Mouse (Mus musculus): ENCODE data around the gene 1190002N15Rik. TPM values are rescaled to one million over a fixed set of nuclear protein-coding genes. Genes with fewer than 3 reads are reported as not detected.

1190002N15Rik gene
- total and polyA plus RNA-seq, 3 experiments = not detected

DNA sequence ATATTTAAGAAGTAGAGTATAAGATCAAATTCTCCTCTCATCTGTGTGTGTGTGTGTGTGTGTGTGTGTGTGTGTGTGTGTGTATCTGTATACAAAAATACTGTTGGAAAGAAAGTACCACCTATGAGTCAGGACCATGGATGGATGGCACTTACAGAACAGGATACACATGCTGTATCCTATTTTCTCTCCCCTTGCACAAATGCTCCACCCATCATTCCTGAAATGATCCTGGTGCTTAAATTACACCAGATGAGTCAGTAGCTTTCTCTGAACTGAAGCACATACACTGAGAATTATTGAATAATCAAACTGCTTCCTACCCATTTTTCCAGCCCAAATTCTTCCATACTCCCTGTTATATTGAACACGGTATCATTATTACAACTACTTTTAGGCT lies 61.9 kb downstream of the 1190002N15Rik start:
- Histone ChIP-seq H3K9me3 (replicated peaks; ENCODE audit: low read length) (peaks cover 68% of the 10 kb centered on the region), H3K27ac (ENCODE audit: insufficient read depth, low read depth) (no peak overlapping the region), H3K4me1 (ENCODE audit: control insufficient read depth in 1 of 2, insufficient read depth in 2 of 2) (no peaks in the 10 kb centered on the region), H3K4me3 (replicated peaks in 1 of 3; ENCODE audit: low read depth in 2 of 3, low read length in 2 of 3, poor library complexity in 1 of 3) (no peak overlapping the region), H3K79me2 (replicated peaks; ENCODE audit: control insufficient read depth, extremely low read depth, insufficient read depth, poor library complexity, severe bottlenecking) (no peaks in the 10 kb centered on the region), H3K27me3 (replicated peaks) (no peaks in the 10 kb centered on the region), H3K4me2 (ENCODE audit: insufficient read depth, low read depth, poor library complexity, severe bottlenecking) (no peak overlapping the region), H3K9ac (ENCODE audit: insufficient read depth, low read depth) (no peak overlapping the region), H3K36me3 (replicated peaks in 1 of 2; ENCODE audit: control insufficient read depth in 1 of 2, insufficient read depth in 1 of 2, low read length in 1 of 2) (no peaks in the 10 kb centered on the region)
- no peak for DNase-seq (ENCODE audit: extremely low read depth)
- dilution Hi-C loops (cut with MboI; ENCODE audit: extremely low pct_ligation_motif_present, extremely low pct_unique_long_range_greater_than_20kb, low sequenced_read_pairs) = no loop called here
- TF ChIP-seq TCF12 (IDR thresholded peaks at IDR 0.05; ENCODE audit: low read depth, low read length) = no peak
- no peak for TF ChIP-seq ZC3H11A (IDR thresholded peaks at IDR 0.05; ENCODE audit: low read depth, low read length)
- no peak for TF ChIP-seq JUND (conservative IDR thresholded peaks at IDR 0.05; ENCODE audit: low read depth, low read length)
- no peak for TF ChIP-seq JUN (IDR thresholded peaks at IDR 0.05; ENCODE audit: insufficient read depth, low read depth, low read length)
- no peak for TF ChIP-seq MAFK (IDR thresholded peaks at IDR 0.05; ENCODE audit: insufficient replicate concordance, low read length)
- no peak for TF ChIP-seq PAX5 (IDR thresholded peaks at IDR 0.05; ENCODE audit: low read length)
- no peak for TF ChIP-seq SIN3A (IDR thresholded peaks at IDR 0.05; ENCODE audit: low read length)
- no peak for TF ChIP-seq POLR2AphosphoS2 (IDR thresholded peaks at IDR 0.05; ENCODE audit: low read depth, low read length)
- no peak for TF ChIP-seq CHD1 (IDR thresholded peaks at IDR 0.05; ENCODE audit: low read depth, low read length)
- TF ChIP-seq MYC (IDR thresholded peaks at IDR 0.05; ENCODE audit: low read depth, low read length) = no peak
- in situ Hi-C loops (cut with MboI; ENCODE audit: low pct_ligation_motif_present, low pct_unique_long_range_greater_than_20kb, low sequenced_read_pairs) = no loop called here

GRCm38 (mm10) chr9:94473898-94474297 lies 64.0 kb downstream of the 1190002N15Rik start:
- no peaks in the 10 kb centered on the region for H3K27me3 ChIP-seq (replicated peaks)
- no peak overlapping the region for H3K4me3 ChIP-seq (replicated peaks in 1 of 3; ENCODE audit: low read depth in 2 of 3, low read length in 2 of 3, poor library complexity in 1 of 3)
- no peak overlapping the region for H3K27ac ChIP-seq (ENCODE audit: insufficient read depth, low read depth)
- peaks cover 53% of the 10 kb centered on the region for H3K9me3 ChIP-seq (replicated peaks; ENCODE audit: low read length)
- no peak overlapping the region for H3K4me2 ChIP-seq (ENCODE audit: insufficient read depth, low read depth, poor library complexity, severe bottlenecking)
- H3K79me2 ChIP-seq (replicated peaks; ENCODE audit: control insufficient read depth, extremely low read depth, insufficient read depth, poor library complexity, severe bottlenecking) = no peaks in the 10 kb centered on the region
- H3K4me1 ChIP-seq (ENCODE audit: control insufficient read depth in 1 of 2, insufficient read depth in 2 of 2) = no peaks in the 10 kb centered on the region
- in situ Hi-C loops (cut with MboI; ENCODE audit: low pct_ligation_motif_present, low pct_unique_long_range_greater_than_20kb, low sequenced_read_pairs) (no loop called here), dilution Hi-C loops (cut with MboI; ENCODE audit: extremely low pct_ligation_motif_present, extremely low pct_unique_long_range_greater_than_20kb, low sequenced_read_pairs) (no loop called here)
- DNase-seq (ENCODE audit: extremely low read depth) = no peak
- no peak for TF ChIP-seq JUND (conservative IDR thresholded peaks at IDR 0.05; ENCODE audit: low read depth, low read length)
- no peak for TF ChIP-seq IRF4 (IDR thresholded peaks at IDR 0.05; ENCODE audit: low read depth, low read length)
- TF ChIP-seq ZKSCAN1 (IDR thresholded peaks at IDR 0.05; ENCODE audit: borderline replicate concordance, low read depth, low read length) = no peak
- no peak for TF ChIP-seq ELF1 (IDR thresholded peaks at IDR 0.05; ENCODE audit: low read depth, low read length)
- no peak for TF ChIP-seq NRF1 (IDR thresholded peaks at IDR 0.05; ENCODE audit: low read depth, low read length)
- no peak for TF ChIP-seq ETS1 (conservative IDR thresholded peaks at IDR 0.05; ENCODE audit: low read depth, low read length)
- no peak for TF ChIP-seq POLR2A (IDR thresholded peaks at IDR 0.05; ENCODE audit: low read depth, low read length)
- TF ChIP-seq USF1 (IDR thresholded peaks at IDR 0.05; ENCODE audit: low read depth, low read length) = no peak
- no peak for TF ChIP-seq MEF2A (IDR thresholded peaks at IDR 0.05; ENCODE audit: borderline replicate concordance, low read depth, low read length)
- no peak for TF ChIP-seq MXI1 (IDR thresholded peaks at IDR 0.05; ENCODE audit: low read depth, low read length)
- H3K36me3 ChIP-seq (replicated peaks in 1 of 2; ENCODE audit: control insufficient read depth in 1 of 2, insufficient read depth in 1 of 2, low read length in 1 of 2) = no peaks in the 10 kb centered on the region
- no peak overlapping the region for H3K9ac ChIP-seq (ENCODE audit: insufficient read depth, low read depth)
